Mouse (Mus musculus) olfactory bulb, adult 2 months (tissue): ENCODE measurements around the gene Plcd1. TPM values are rescaled to one million over a fixed set of nuclear protein-coding genes. Genes with fewer than 3 reads are reported as not detected.

ENCODE experiments used
- H3K27ac ChIP-seq: fragments of 200-500 bp; 2 replicates; pipeline ENCODE4 v1.5.1; 2012; ENCODE audit warnings: low read depth, low read length; ENCODE audit not compliant: insufficient read depth
- H3K4me1 ChIP-seq: fragments of 200-500 bp; 2 replicates; pipeline ENCODE4 v1.6.1; 2012; ENCODE audit warnings: low read length; ENCODE audit not compliant: control insufficient read depth, insufficient read depth
- H3K4me3 ChIP-seq: fragments of 200-500 bp; 2 replicates; pipeline ENCODE4 v1.5.1; 2012; ENCODE audit warnings: mild to moderate bottlenecking, low read depth, low read length, moderate library complexity; ENCODE audit not compliant: insufficient read depth
- CTCF ChIP-seq: fragments of 200-500 bp; IDR thresholded peaks from 2 replicates; pipeline ENCODE4 v1.5.1; 2012; ENCODE audit warnings: low read depth, mild to moderate bottlenecking, low read length, moderate library complexity; ENCODE audit not compliant: insufficient read depth
- POLR2A ChIP-seq: fragments of 200-500 bp; IDR thresholded peaks from 2 replicates; pipeline ENCODE4 v1.6.1; 2012; ENCODE audit warnings: mild to moderate bottlenecking, low read depth, low read length, moderate library complexity; ENCODE audit not compliant: insufficient read depth
- WGBS: fragments of 180-500 bp; shearing (Covaris S2); methylation state at CpG from one replicate; pipeline ENCODE4 v1.1.7; 2018; 5-methylcytosine and 5-hydroxymethylcytosine counted together
- polyA plus RNA-seq: library from polyadenylated mRNA; stranded (reverse); fragments of >200 nt; gene quantifications from 2 replicates; pipeline ENCODE4 v1.2.4, GENCODE M21; 2012; ENCODE audit warnings: low replicate concordance; ENCODE audit not compliant: missing spikeins, insufficient read depth, insufficient read length

Plcd1 gene
- polyA plus RNA-seq, 1 experiment = not detected

DNA sequence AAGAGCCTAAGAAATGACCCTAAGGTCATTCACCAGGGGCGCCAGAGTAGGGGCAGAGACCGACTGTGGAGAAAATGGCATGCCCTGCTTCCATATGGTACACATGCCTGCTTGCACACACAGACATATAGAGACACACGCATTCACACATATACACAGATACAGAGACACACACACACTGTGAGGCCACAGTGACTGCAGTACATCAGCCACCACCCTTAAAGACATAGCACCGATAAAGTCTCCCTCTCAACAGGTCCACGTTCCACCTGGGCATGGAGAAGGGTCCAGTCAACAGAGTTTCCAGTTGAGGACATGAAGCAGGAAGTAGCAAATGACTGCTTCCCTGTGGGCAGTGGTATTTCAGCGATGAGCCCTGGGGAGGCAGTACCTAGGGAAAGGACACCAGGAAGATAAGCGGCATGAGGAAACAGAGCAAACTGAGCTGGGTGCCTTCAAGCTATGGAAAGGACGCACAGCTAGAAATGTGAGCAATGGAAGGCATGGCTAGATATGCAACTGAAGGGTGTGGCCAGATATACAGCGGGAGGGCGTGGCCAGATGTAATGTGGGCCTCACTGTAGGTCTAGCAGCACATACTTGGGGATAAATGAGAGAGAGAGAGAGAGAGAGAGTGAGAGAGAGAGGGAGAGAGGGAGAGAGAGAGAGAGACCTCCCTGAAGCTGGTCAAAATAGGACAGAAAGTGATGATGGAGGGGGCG, 45.0 kb downstream of the Plcd1 start:
- Histone ChIP-seq H3K4me1 (peaks cover 18% of the 10 kb centered on the region), H3K4me3 (no peak overlapping the region), H3K27ac (no peak overlapping the region)
- 89% methylated on average over 11 of the region's 11 CpGs for WGBS
- TF ChIP-seq CTCF (no peak), POLR2A (no peak)

DNA sequence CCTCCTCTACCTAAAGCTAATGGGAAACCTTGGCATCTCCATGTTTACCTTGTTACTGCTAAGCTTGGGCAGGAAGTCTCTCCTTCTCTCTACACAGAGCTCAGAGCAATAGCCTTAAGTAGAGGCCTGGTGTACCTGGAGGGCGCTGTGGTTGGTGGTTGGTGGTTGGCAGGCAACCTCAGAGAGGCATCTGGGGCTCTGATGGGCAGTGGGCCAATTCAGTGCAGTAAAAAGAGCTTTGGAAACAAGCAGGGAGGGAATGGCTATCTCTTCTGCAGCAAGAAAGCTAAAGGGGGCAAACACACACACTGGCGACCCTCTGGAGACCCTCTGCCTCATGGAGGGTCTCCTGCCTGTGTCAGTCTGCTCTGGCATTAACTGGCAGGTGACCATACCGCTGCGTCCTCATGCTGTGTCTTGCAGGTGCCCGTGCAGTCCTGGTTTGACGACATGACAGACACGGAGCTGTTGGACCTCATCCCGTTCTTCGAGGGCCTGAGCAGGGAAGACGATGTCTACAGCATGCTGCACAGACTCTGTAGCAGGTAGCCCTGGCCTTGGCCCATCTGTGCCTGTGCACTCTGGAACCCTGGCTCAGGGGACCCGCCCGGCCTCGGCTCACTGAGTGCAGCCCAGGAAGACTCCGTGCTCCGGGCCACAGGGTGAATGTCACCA, 53.1 kb downstream of the Plcd1 start:
- H3K4me1 ChIP-seq = peaks cover 27% of the 10 kb centered on the region
- H3K27ac ChIP-seq = no peak overlapping the region
- no peak overlapping the region for H3K4me3 ChIP-seq
- TF ChIP-seq CTCF (no peak), POLR2A (no peak)
- whole genome bisulfite sequencing = 77% methylated on average over 15 of the region's 15 CpGs

GRCm38 (mm10) chr9:119038574-119038973, 54.7 kb downstream of the Plcd1 start:
- WGBS = 95% methylated on average over 3 of the region's 3 CpGs
- Histone ChIP-seq H3K27ac (no peak overlapping the region), H3K4me1 (peaks cover 44% of the 10 kb centered on the region), H3K4me3 (no peak overlapping the region)
- TF ChIP-seq CTCF (no peak), POLR2A (no peak)

- H3K27ac ChIP-seq = peak overlapping the region; percentile 79
- WGBS = 32% methylated on average over 15 of the region's 15 CpGs
- TF ChIP-seq CTCF = no peak
- TF ChIP-seq POLR2A = no peak
- peaks cover 58% of the 10 kb centered on the region for H3K4me1 ChIP-seq
- H3K4me3 ChIP-seq = no peak overlapping the region
Measured at GRCm38 (mm10) chr9:119037076-119037730, 56.1 kb downstream of the Plcd1 start.

GRCm38 (mm10) chr9:119035836-119036235, 57.5 kb downstream of the Plcd1 start:
- 41% methylated on average over 7 of the region's 7 CpGs for WGBS
- H3K4me1 ChIP-seq = peaks cover 67% of the 10 kb centered on the region
- H3K27ac ChIP-seq = peak overlapping the region; percentile 26
- no peak overlapping the region for H3K4me3 ChIP-seq
- no peak for TF ChIP-seq POLR2A
- TF ChIP-seq CTCF = no peak

DNA sequence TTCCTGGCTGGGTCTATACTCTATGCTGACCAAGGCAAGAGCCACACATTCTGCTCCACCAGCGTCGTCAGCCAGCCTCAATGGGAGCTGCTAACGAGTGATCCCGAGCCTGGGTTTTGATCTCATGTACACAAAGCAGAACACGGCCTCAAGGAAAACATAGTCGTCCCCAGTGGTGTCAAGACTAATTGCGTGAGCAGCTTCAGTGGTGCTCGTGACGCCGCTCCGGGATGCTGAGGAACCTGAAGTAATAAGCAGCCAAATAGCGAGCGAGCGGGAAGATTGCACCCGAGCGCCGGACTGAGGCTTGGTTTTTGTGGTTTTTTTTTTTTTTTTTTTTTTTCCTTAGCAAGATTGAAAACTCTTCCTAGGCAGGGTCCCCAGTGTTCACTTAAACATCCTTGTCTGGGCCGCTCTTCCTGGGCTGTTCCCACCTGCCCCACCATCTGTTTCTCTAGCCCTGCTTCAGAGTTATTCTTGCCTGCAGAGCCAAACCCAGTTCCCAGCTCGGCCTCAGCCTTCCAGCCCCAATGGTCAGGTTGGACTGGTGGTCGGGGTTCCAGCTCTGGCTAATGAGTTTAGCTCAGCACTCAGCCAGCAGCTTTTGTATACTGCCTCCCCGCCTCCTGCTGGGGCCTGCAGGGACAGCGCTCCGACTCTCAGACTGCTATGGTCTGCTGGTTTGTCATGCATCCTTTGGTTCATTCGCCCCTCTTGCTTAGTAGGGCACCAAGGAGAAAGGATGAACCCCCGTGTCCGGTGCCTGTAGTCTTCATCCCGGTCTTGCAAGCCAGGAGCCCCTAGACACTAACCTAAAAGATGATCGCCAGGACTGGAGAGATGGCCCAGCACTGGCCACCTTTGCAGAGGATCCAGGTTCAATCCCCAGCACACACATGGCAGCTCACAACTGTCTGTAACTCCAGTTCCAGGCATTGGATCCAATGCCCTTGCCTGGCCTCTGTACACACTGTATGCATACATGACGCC, 58.3 kb downstream of the Plcd1 start:
- Histone ChIP-seq H3K4me1 (peaks cover 67% of the 10 kb centered on the region), H3K4me3 (no peak overlapping the region), H3K27ac (peak overlapping the region; percentile 38; the same call in 1 of the 2 replicates)
- WGBS = 65% methylated on average over 29 of the region's 29 CpGs
- TF ChIP-seq CTCF (no peak), POLR2A (no peak)

GRCm38 (mm10) chr9:119034069-119034468, 59.2 kb downstream of the Plcd1 start:
- TF ChIP-seq POLR2A (no peak), CTCF (no peak)
- WGBS = 75% methylated on average over 8 of the region's 8 CpGs
- no peak overlapping the region for H3K4me3 ChIP-seq
- peak overlapping the region; percentile 38; the same call in 1 of the 2 replicates for H3K27ac ChIP-seq
- peaks cover 72% of the 10 kb centered on the region for H3K4me1 ChIP-seq
